Mouse (Mus musculus) CH12.LX (cell line): ENCODE measurements at regions not wholly inside any gene's neighbourhood (a gene's known extent, or its start where the extent isn't known, plus 50 kb on each side); places are given as distances from the start of the nearest gene placed in this dataset.

Experiments
- DNase-seq: peaks from one replicate; pipeline ENCODE4 v3.0.0-alpha.2; 2013; ENCODE audit errors: extremely low read depth
- H3K27ac ChIP-seq: 2 replicates; pipeline ENCODE4 v1.5.1; 2012; ENCODE audit warnings: low read depth, mild to moderate bottlenecking, control low read depth, moderate library complexity; ENCODE audit not compliant: insufficient read depth
- H3K27me3 ChIP-seq: replicated peaks from 2 replicates; pipeline ENCODE3; 2012; ENCODE audit warnings: inconsistent platforms
- H3K36me3 ChIP-seq, 2 experiments: replicated peaks in 1 of 2; 2 replicates each; pipeline versions ENCODE3 to v1.6.1; 2012; ENCODE audit warnings: inconsistent platforms in 1 of 2, low read length in 1 of 2, mild to moderate bottlenecking in 1 of 2, mixed read lengths in 1 of 2, moderate library complexity in 1 of 2; ENCODE audit not compliant: control insufficient read depth in 1 of 2, insufficient read depth in 1 of 2
- H3K4me1 ChIP-seq, 2 experiments: 2 replicates each; pipeline ENCODE4 v1.6.1; 2012; ENCODE audit warnings: inconsistent platforms in 1 of 2, moderate library complexity in 1 of 2; ENCODE audit not compliant: insufficient read depth in 2 of 2, control insufficient read depth in 1 of 2
- H3K4me2 ChIP-seq: 2 replicates; pipeline ENCODE4 v1.6.1; 2012; ENCODE audit warnings: low read depth, mild to moderate bottlenecking, control low read depth; ENCODE audit not compliant: poor library complexity, insufficient read depth, severe bottlenecking
- H3K4me3 ChIP-seq, 3 experiments: fragments of 150-350 bp in 1 of 3; sonication (generic) in 1 of 3; replicated peaks in 1 of 3; 2 replicates each; pipeline versions ENCODE3 to v1.5.1; 2011 to 2012; ENCODE audit warnings: low read depth in 2 of 3, low read length in 2 of 3, mild to moderate bottlenecking in 2 of 3, moderate library complexity in 2 of 3, control low read depth in 1 of 3, improper control_type of control experiment in 1 of 3, inconsistent platforms in 1 of 3, mixed read lengths in 1 of 3; ENCODE audit not compliant: poor library complexity in 1 of 3
- H3K79me2 ChIP-seq: replicated peaks from 2 replicates; pipeline ENCODE4 v1.6.1; 2012; ENCODE audit warnings: mild to moderate bottlenecking, moderate library complexity; ENCODE audit not compliant: control insufficient read depth, poor library complexity, insufficient read depth, severe bottlenecking; ENCODE audit errors: extremely low read depth
- H3K9ac ChIP-seq: 2 replicates; pipeline ENCODE4 v1.6.1; 2012; ENCODE audit warnings: low read depth, mild to moderate bottlenecking, control low read depth, moderate library complexity; ENCODE audit not compliant: insufficient read depth
- H3K9me3 ChIP-seq: replicated peaks from 2 replicates; pipeline ENCODE3; 2012; ENCODE audit warnings: low read length, inconsistent platforms, mixed read lengths
- CHD1 ChIP-seq: IDR thresholded peaks from 2 replicates; pipeline ENCODE4 v1.6.1; 2012; ENCODE audit warnings: low read depth, low read length, improper control_type of control experiment, inconsistent platforms
- CTCF ChIP-seq, 2 experiments: IDR thresholded peaks in 1 of 2; conservative IDR thresholded peaks in 1 of 2; 2 replicates each; pipeline ENCODE4 v1.5.1; 2011 to 2012; ENCODE audit warnings: low read depth in 2 of 2, low read length in 2 of 2, improper control_type of control experiment in 1 of 2, inconsistent platforms in 1 of 2, mild to moderate bottlenecking in 1 of 2, moderate library complexity in 1 of 2
- E2F4 ChIP-seq: IDR thresholded peaks from 2 replicates; pipeline ENCODE4 v1.6.1; 2011; ENCODE audit warnings: low read depth, low read length, improper control_type of control experiment; ENCODE audit not compliant: insufficient replicate concordance
- ELF1 ChIP-seq: IDR thresholded peaks from 2 replicates; pipeline ENCODE4 v1.6.1; 2014; ENCODE audit warnings: low read depth, mild to moderate bottlenecking, inconsistent platforms, low read length, improper control_type of control experiment
- GABPA ChIP-seq: IDR thresholded peaks from 2 replicates; pipeline ENCODE4 v1.6.1; 2012; ENCODE audit warnings: low read depth, low read length, improper control_type of control experiment, inconsistent platforms; ENCODE audit not compliant: insufficient replicate concordance
- HCFC1 ChIP-seq: IDR thresholded peaks from 2 replicates; pipeline ENCODE4 v1.6.1; 2012; ENCODE audit warnings: low read depth, mild to moderate bottlenecking, inconsistent platforms, low read length, improper control_type of control experiment
- IRF4 ChIP-seq: IDR thresholded peaks from 2 replicates; pipeline ENCODE4 v1.6.1; 2014; ENCODE audit warnings: low read depth, mild to moderate bottlenecking, inconsistent platforms, low read length, improper control_type of control experiment
- JUND ChIP-seq: conservative IDR thresholded peaks from 2 replicates; pipeline ENCODE4 v1.6.1; 2011; ENCODE audit warnings: low read depth, low read length, improper control_type of control experiment
- KAT2A ChIP-seq: IDR thresholded peaks from 2 replicates; pipeline ENCODE4 v1.6.1; 2012; ENCODE audit warnings: low read length, improper control_type of control experiment, inconsistent platforms; ENCODE audit not compliant: insufficient replicate concordance
- MAZ ChIP-seq: IDR thresholded peaks from 2 replicates; pipeline ENCODE4 v1.6.1; 2012; ENCODE audit warnings: low read depth, mild to moderate bottlenecking, inconsistent platforms, low read length, improper control_type of control experiment, moderate library complexity
- MEF2A ChIP-seq: IDR thresholded peaks from 2 replicates; pipeline ENCODE4 v1.6.1; 2014; ENCODE audit warnings: low read depth, mild to moderate bottlenecking, inconsistent platforms, low read length, improper control_type of control experiment, borderline replicate concordance
- MXI1 ChIP-seq: IDR thresholded peaks from 2 replicates; pipeline ENCODE4 v1.6.1; 2011; ENCODE audit warnings: mild to moderate bottlenecking, low read depth, low read length, improper control_type of control experiment
- NELFE ChIP-seq: IDR thresholded peaks from 2 replicates; pipeline ENCODE4 v1.6.1; 2011; ENCODE audit warnings: low read depth, low read length, improper control_type of control experiment
- PAX5 ChIP-seq: IDR thresholded peaks from 2 replicates; pipeline ENCODE4 v1.6.1; 2012; ENCODE audit warnings: low read length, inconsistent platforms, mixed read lengths
- POLR2A ChIP-seq: IDR thresholded peaks from 2 replicates; pipeline ENCODE4 v1.6.1; 2011; ENCODE audit warnings: low read depth, mild to moderate bottlenecking, improper control_type of control experiment, low read length
- POLR2AphosphoS2 ChIP-seq: IDR thresholded peaks from 2 replicates; pipeline ENCODE4 v1.6.1; 2011; ENCODE audit warnings: low read depth, low read length, improper control_type of control experiment
- RCOR1 ChIP-seq: conservative IDR thresholded peaks from 2 replicates; pipeline ENCODE4 v1.6.1; 2012; ENCODE audit warnings: low read depth, mild to moderate bottlenecking, inconsistent platforms, low read length, improper control_type of control experiment
- SMC3 ChIP-seq: IDR thresholded peaks from 2 replicates; pipeline ENCODE4 v1.6.1; 2011; ENCODE audit warnings: low read depth, low read length, improper control_type of control experiment
- TCF12 ChIP-seq: IDR thresholded peaks from 2 replicates; pipeline ENCODE4 v1.6.1; 2014; ENCODE audit warnings: low read depth, mild to moderate bottlenecking, inconsistent platforms, low read length, improper control_type of control experiment
- UBTF ChIP-seq: IDR thresholded peaks from 2 replicates; pipeline ENCODE4 v1.6.1; 2012; ENCODE audit warnings: low read depth, mild to moderate bottlenecking, inconsistent platforms, low read length, improper control_type of control experiment, moderate library complexity
- ZC3H11A ChIP-seq: IDR thresholded peaks from 2 replicates; pipeline ENCODE4 v1.6.1; 2012; ENCODE audit warnings: low read depth, mild to moderate bottlenecking, inconsistent platforms, low read length, improper control_type of control experiment
- ZKSCAN1 ChIP-seq: IDR thresholded peaks from 2 replicates; pipeline ENCODE4 v1.6.1; 2012; ENCODE audit warnings: low read depth, inconsistent platforms, low read length, improper control_type of control experiment, borderline replicate concordance
- ZMIZ1 ChIP-seq: IDR thresholded peaks from 2 replicates; pipeline ENCODE4 v1.6.1; 2012; ENCODE audit warnings: low read depth, mild to moderate bottlenecking, inconsistent platforms, low read length, improper control_type of control experiment
- dilution Hi-C: fragments of 300-500 bp; cut with MboI; formaldehyde crosslinking; loops from 2 replicates; pipeline ENCODE4 v1.14.3; 2020; ENCODE audit warnings: low sequenced_read_pairs; ENCODE audit not compliant: extremely low pct_unique_long_range_greater_than_20kb, extremely low pct_ligation_motif_present
- in situ Hi-C: fragments of 300-500 bp; cut with MboI; formaldehyde crosslinking; loops from 3 replicates; pipeline ENCODE4 v1.14.3; 2019; ENCODE audit warnings: low sequenced_read_pairs, low pct_ligation_motif_present, low pct_unique_long_range_greater_than_20kb, mixed read lengths

DNA sequence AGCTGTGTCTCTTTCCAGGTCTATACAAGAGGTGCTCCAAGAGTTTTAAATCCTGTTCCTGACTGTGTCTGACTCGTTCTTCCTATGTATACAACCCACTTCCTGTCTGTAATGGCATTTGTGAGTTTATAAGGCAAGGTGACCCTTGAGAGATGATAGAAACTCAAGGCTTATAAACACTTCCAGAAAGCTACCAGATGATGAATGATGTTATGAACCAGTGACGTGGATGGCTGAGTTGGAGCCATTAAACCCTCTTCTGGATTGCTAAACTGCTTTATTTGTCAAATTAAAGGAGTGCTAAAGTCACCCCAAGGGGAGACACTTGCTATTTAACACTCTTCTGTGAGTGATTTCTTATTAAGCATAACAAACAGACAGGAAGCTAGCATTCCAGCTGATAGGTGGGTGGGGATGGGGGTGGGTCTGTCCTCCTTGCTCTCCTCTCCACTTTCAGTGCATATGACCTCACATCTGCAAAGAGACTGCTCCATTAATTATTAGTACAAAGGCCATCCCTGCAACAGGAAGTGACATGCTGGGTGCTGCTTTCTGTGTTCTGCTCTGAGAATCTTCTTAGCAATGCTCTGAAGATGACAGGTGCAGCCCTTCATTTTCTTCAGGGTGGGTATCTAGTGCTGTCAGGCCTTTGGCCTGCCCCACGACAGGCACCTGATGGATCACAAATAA lies 58.2 kb upstream of the Kl start:
- dilution Hi-C loops = no loop called here
- H3K9ac ChIP-seq = no peak overlapping the region
- DNase-seq = no peak
- H3K9me3 ChIP-seq = no peaks in the 10 kb centered on the region
- no peak overlapping the region for H3K4me3 ChIP-seq
- in situ Hi-C loops = no loop called here
- H3K4me1 ChIP-seq = peaks cover 0 to 11% of the 10 kb centered on the region in 2 experiments; a peak in 2 of 4 replicates
- H3K4me2 ChIP-seq = no peak overlapping the region
- H3K36me3 ChIP-seq = no peaks in the 10 kb centered on the region
- no peaks in the 10 kb centered on the region for H3K79me2 ChIP-seq
- no peak for TF ChIP-seq HCFC1
- TF ChIP-seq ZKSCAN1 = no peak
- no peak for TF ChIP-seq GABPA
- TF ChIP-seq ELF1 = no peak
- TF ChIP-seq MAZ = no peak
- no peak for TF ChIP-seq TCF12
- no peak for TF ChIP-seq UBTF
- TF ChIP-seq CHD1 = no peak
- TF ChIP-seq SMC3 = no peak
- no peak for TF ChIP-seq JUND
- TF ChIP-seq NELFE = no peak
- TF ChIP-seq E2F4 = no peak
- TF ChIP-seq MXI1 = no peak
- no peaks in the 10 kb centered on the region for H3K27me3 ChIP-seq
- H3K27ac ChIP-seq = no peak overlapping the region

DNA sequence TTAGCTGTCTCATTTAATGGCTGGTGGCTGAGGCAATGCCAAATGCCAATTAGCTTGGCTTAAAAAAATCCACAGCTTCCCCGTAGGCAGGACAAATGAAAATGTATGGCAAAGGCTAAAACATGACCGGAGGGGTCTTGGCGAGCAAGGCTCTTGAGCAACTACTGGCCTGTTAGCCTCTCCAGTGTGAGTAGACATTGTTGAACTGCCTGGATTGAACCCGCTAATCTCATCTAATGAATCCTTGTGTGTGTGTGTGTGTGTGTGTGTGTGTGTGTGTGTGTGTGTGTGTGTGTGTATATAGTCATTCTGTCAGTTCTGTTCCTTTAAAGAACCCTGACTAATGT lies 57.7 kb upstream of the Kl start:
- dilution Hi-C loops = no loop called here
- TF ChIP-seq KAT2A = no peak
- TF ChIP-seq MXI1 = no peak
- no peak for TF ChIP-seq HCFC1
- TF ChIP-seq JUND = no peak
- no peak for TF ChIP-seq IRF4
- no peak for TF ChIP-seq MEF2A
- no peak for TF ChIP-seq RCOR1
- no peak for TF ChIP-seq CHD1
- no peak for TF ChIP-seq ZC3H11A
- TF ChIP-seq GABPA = no peak
- TF ChIP-seq POLR2AphosphoS2 = no peak
- no peak for TF ChIP-seq PAX5
- TF ChIP-seq ZMIZ1 = no peak
- no peak for TF ChIP-seq CTCF (conservative IDR thresholded peaks at IDR 0.05 in 1 of 2, IDR thresholded peaks at IDR 0.05 in 1 of 2; ENCODE audit: low read depth in 2 of 2, low read length in 2 of 2)
- no peak for TF ChIP-seq MAZ
- no peak for TF ChIP-seq POLR2A
- no peaks in the 10 kb centered on the region for H3K27me3 ChIP-seq

More for the DNA sequence above, 57.7 kb upstream of the Kl start:
- Histone ChIP-seq H3K9ac (no peak overlapping the region), H3K36me3 (no peaks in the 10 kb centered on the region), H3K79me2 (no peaks in the 10 kb centered on the region), H3K4me1 (peaks cover 0 to 11% of the 10 kb centered on the region in 2 experiments; a peak in 2 of 4 replicates), H3K27ac (no peak overlapping the region), H3K4me3 (no peak overlapping the region), H3K9me3 (no peaks in the 10 kb centered on the region), H3K4me2 (no peak overlapping the region)
- DNase-seq = no peak
- in situ Hi-C loops = no loop called here
